Mouse (Mus musculus): ENCODE results near the gene Rpp14.

DNA sequence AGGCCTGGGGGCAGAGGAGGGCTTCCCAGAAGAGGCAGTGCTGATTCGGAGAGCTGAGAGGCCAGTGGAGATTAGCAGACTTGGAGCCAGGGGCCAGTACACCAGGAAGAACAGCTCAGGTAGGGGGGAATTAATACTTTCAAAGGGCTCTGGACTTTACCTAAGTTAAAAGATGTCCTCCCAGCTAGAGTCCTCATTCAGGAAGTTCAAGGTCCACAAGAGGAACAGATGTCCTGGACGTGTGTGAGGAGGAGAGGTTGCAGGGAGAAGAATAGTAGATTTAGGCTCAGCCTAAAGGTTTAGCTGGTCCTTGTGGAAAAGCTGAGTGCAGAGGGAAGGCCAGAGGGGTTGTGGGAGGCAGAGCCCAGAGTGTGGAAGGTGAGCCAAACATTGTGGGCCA, 54.1 kb downstream of the Rpp14 start:
- TF ChIP-seq CTCF (IDR thresholded peaks at IDR 0.05; ENCODE audit: control insufficient read depth, insufficient read depth, insufficient read length) (no peak), MYOD1 (IDR thresholded peaks at IDR 0.05; ENCODE audit: control insufficient read depth, insufficient read length, low read depth) (no peak)

Measured in C2C12 (cell line).